Mouse (Mus musculus): ENCODE measurements around the gene P2ry6. TPM values are rescaled to one million over a fixed set of nuclear protein-coding genes. Genes with fewer than 3 reads are reported as not detected.

The P2ry6 gene
- polyA plus RNA-seq (2015; fragmentation: Nextera tagmentation; extraction: Ambion mirVana) = 4.8 and 5.2 TPM in 2 replicates

GRCm38 (mm10) chr7:100974135-100974903, at the start of gene P2ry6:
Gene P2ry6, minus strand, starts transcription at chr7:100974649.
- no peak for ATAC-seq (ENCODE audit: low FRiP score, low TSS enrichment)
- H3K4me2 ChIP-seq (replicated peaks; ENCODE audit: low read depth, low read length) = peak within 1 kb of the TSS; percentile 79
- WGBS = 4% methylated on average over 36 of the region's 36 CpGs

GRCm38 (mm10) chr7:101017492-101017891, 43.0 kb upstream of the P2ry6 start:
- Histone ChIP-seq H3K36me3 (ENCODE audit: insufficient read depth, low read length) (no peaks in the 10 kb centered on the region), H3K4me3 (ENCODE audit: low read length) (no peak overlapping the region), H3K4me2 (replicated peaks; ENCODE audit: low read depth, low read length) (no peak overlapping the region), H3K27me3 (ENCODE audit: insufficient read depth, low read length) (peaks cover 5% of the 10 kb centered on the region), H3K4me1 (ENCODE audit: insufficient read depth, low read length) (peaks cover under 1% of the 10 kb centered on the region; the same call in 1 of the 2 replicates), H3K9ac (replicated peaks; ENCODE audit: low read length) (no peak overlapping the region), H3K27ac (ENCODE audit: low read length) (no peak overlapping the region), H3K9me3 (ENCODE audit: low read length) (no peaks in the 10 kb centered on the region)
- whole genome bisulfite sequencing = 58% methylated on average over 6 of the region's 6 CpGs
- no peak for ATAC-seq (ENCODE audit: low FRiP score, low TSS enrichment)

More at GRCm38 (mm10) chr7:100974135-100974903, at the start of gene P2ry6:
- Histone ChIP-seq H3K4me3 (ENCODE audit: low read length) (peak within 1 kb of the TSS; percentile 47), H3K27ac (ENCODE audit: low read length) (no peak within 1 kb of the TSS), H3K9me3 (ENCODE audit: low read length) (no peaks in the 10 kb centered on the region), H3K36me3 (ENCODE audit: insufficient read depth, low read length) (no peaks in the 10 kb centered on the region), H3K27me3 (ENCODE audit: insufficient read depth, low read length) (peaks cover 20% of the 10 kb centered on the region), H3K4me1 (ENCODE audit: insufficient read depth, low read length) (peaks cover 24% of the 10 kb centered on the region; the same call in 1 of the 2 replicates), H3K9ac (replicated peaks; ENCODE audit: low read length) (peak within 1 kb of the TSS; percentile 53)

DNA sequence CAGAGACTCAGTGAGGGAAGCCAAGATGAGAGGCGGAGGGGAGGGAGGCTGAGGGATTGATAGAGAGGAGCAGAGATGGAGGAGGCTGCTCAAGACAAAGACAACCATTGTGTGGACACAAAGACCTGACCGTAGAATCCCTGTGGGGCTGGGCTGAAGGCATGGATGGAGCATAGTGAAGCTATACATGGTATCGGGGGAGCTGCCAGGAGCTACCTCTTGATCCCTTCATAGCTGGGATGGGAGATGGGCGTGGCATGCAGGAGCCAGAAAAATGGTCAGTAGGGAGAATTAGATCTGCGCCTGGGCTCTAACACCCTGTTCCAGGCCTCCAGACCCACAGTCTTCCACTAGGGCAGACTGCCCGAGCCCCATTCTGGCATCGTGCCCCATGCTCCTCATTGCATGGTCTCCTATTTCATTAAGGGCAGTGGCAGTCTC, 42.6 kb upstream of the P2ry6 start:
- Histone ChIP-seq H3K36me3 (ENCODE audit: insufficient read depth, low read length) (no peaks in the 10 kb centered on the region), H3K4me1 (ENCODE audit: insufficient read depth, low read length) (peaks cover 5% of the 10 kb centered on the region; the same call in 1 of the 2 replicates), H3K9me3 (ENCODE audit: low read length) (no peaks in the 10 kb centered on the region), H3K4me3 (ENCODE audit: low read length) (no peak overlapping the region), H3K4me2 (replicated peaks; ENCODE audit: low read depth, low read length) (no peak overlapping the region), H3K9ac (replicated peaks; ENCODE audit: low read length) (no peak overlapping the region), H3K27me3 (ENCODE audit: insufficient read depth, low read length) (peaks cover 8% of the 10 kb centered on the region), H3K27ac (ENCODE audit: low read length) (no peak overlapping the region)
- no peak for ATAC-seq (ENCODE audit: low FRiP score, low TSS enrichment)
- WGBS = 84% methylated on average over 7 of the region's 7 CpGs

GRCm38 (mm10) chr7:101014985-101015384, 40.5 kb upstream of the P2ry6 start:
- H3K4me3 ChIP-seq (ENCODE audit: low read length) = no peak overlapping the region
- no peak overlapping the region for H3K27ac ChIP-seq (ENCODE audit: low read length)
- H3K4me1 ChIP-seq (ENCODE audit: insufficient read depth, low read length) = peaks cover 18% of the 10 kb centered on the region; the same call in 1 of the 2 replicates
- no peak overlapping the region for H3K4me2 ChIP-seq (replicated peaks; ENCODE audit: low read depth, low read length)
- H3K9ac ChIP-seq (replicated peaks; ENCODE audit: low read length) = no peak overlapping the region
- H3K9me3 ChIP-seq (ENCODE audit: low read length) = no peaks in the 10 kb centered on the region
- peaks cover 15% of the 10 kb centered on the region for H3K27me3 ChIP-seq (ENCODE audit: insufficient read depth, low read length)
- WGBS = 79% methylated on average over 1 of the region's 1 CpGs
- no peaks in the 10 kb centered on the region for H3K36me3 ChIP-seq (ENCODE audit: insufficient read depth, low read length)
- ATAC-seq (ENCODE audit: low FRiP score, low TSS enrichment) = no peak

- Histone ChIP-seq H3K27me3 (ENCODE audit: insufficient read depth, low read length) (peaks cover 21% of the 10 kb centered on the region), H3K4me3 (ENCODE audit: low read length) (no peak overlapping the region), H3K27ac (ENCODE audit: low read length) (no peak overlapping the region), H3K4me1 (ENCODE audit: insufficient read depth, low read length) (peaks cover 18% of the 10 kb centered on the region; the same call in 1 of the 2 replicates), H3K4me2 (replicated peaks; ENCODE audit: low read depth, low read length) (no peak overlapping the region), H3K9ac (replicated peaks; ENCODE audit: low read length) (no peak overlapping the region; the same call in 1 of the 2 replicates), H3K36me3 (ENCODE audit: insufficient read depth, low read length) (no peaks in the 10 kb centered on the region), H3K9me3 (ENCODE audit: low read length) (no peaks in the 10 kb centered on the region)
- no peak for ATAC-seq (ENCODE audit: low FRiP score, low TSS enrichment)
- WGBS = 46% methylated on average over 9 of the region's 9 CpGs
These were observed 39.6 kb upstream of the P2ry6 start for GRCm38 (mm10) chr7:101014041-101014440.

DNA sequence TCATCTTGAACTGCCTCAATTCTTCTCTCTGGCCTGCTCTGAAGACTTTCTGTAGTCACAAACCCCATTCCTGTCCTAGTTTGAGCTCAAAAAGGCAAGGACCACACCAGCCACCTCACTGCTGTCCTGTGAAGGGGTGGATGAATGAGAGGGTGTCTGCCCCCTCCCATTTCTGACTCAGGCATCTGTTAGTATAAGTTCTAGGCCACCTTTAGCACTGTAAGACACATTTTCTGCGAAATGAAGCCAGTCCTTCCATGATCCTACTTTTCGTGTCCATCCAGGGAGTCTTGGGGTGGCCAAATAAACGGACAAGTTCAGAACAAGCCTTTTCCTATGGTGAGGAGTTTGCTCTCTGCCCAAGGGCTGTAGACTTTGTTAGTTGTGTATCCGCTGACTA, 38.1 kb upstream of the P2ry6 start, which contains the start of gene P2ry2:
P2ry2 (minus strand) TSS at position 326 of the 400 bp plus-strand sequence.
- H3K4me3 ChIP-seq (ENCODE audit: low read length) = peak within 1 kb of the TSS; percentile 60
- peak within 1 kb of the TSS; percentile 99 for H3K4me2 ChIP-seq (replicated peaks; ENCODE audit: low read depth, low read length)
- H3K27me3 ChIP-seq (ENCODE audit: insufficient read depth, low read length) = peaks cover 21% of the 10 kb centered on the region
- 78% methylated on average over 4 of the region's 4 CpGs for WGBS
- no peaks in the 10 kb centered on the region for H3K36me3 ChIP-seq (ENCODE audit: insufficient read depth, low read length)
- no peak for ATAC-seq (ENCODE audit: low FRiP score, low TSS enrichment)
- H3K9me3 ChIP-seq (ENCODE audit: low read length) = no peaks in the 10 kb centered on the region
- peaks cover 18% of the 10 kb centered on the region; the same call in 1 of the 2 replicates for H3K4me1 ChIP-seq (ENCODE audit: insufficient read depth, low read length)
- H3K9ac ChIP-seq (replicated peaks; ENCODE audit: low read length) = peak within 1 kb of the TSS; percentile 70
- no peak within 1 kb of the TSS for H3K27ac ChIP-seq (ENCODE audit: low read length)

GRCm38 (mm10) chr7:101011681-101012367, 37.4 kb upstream of the P2ry6 start:
- H3K27me3 ChIP-seq (ENCODE audit: insufficient read depth, low read length) = peaks cover 21% of the 10 kb centered on the region
- no peak overlapping the region for H3K27ac ChIP-seq (ENCODE audit: low read length)
- no peaks in the 10 kb centered on the region for H3K36me3 ChIP-seq (ENCODE audit: insufficient read depth, low read length)
- H3K4me3 ChIP-seq (ENCODE audit: low read length) = peak overlapping the region; percentile 60
- H3K4me2 ChIP-seq (replicated peaks; ENCODE audit: low read depth, low read length) = peak overlapping the region; percentile 99
- H3K4me1 ChIP-seq (ENCODE audit: insufficient read depth, low read length) = peaks cover 18% of the 10 kb centered on the region; the same call in 1 of the 2 replicates
- peak; percentile 97 for ATAC-seq (ENCODE audit: low FRiP score, low TSS enrichment)
- peak overlapping the region; percentile 70 for H3K9ac ChIP-seq (replicated peaks; ENCODE audit: low read length)
- no peaks in the 10 kb centered on the region for H3K9me3 ChIP-seq (ENCODE audit: low read length)
- WGBS = under 1% methylated on average over 53 of the region's 53 CpGs

GRCm38 (mm10) chr7:101010741-101011140, 36.3 kb upstream of the P2ry6 start:
- H3K4me3 ChIP-seq (ENCODE audit: low read length) = no peak overlapping the region
- WGBS = 59% methylated on average over 3 of the region's 3 CpGs
- H3K4me1 ChIP-seq (ENCODE audit: insufficient read depth, low read length) = peaks cover 18% of the 10 kb centered on the region; the same call in 1 of the 2 replicates
- no peaks in the 10 kb centered on the region for H3K9me3 ChIP-seq (ENCODE audit: low read length)
- no peak overlapping the region for H3K9ac ChIP-seq (replicated peaks; ENCODE audit: low read length)
- no peaks in the 10 kb centered on the region for H3K36me3 ChIP-seq (ENCODE audit: insufficient read depth, low read length)
- no peak overlapping the region for H3K27ac ChIP-seq (ENCODE audit: low read length)
- peaks cover 21% of the 10 kb centered on the region for H3K27me3 ChIP-seq (ENCODE audit: insufficient read depth, low read length)
- ATAC-seq (ENCODE audit: low FRiP score, low TSS enrichment) = no peak
- peak overlapping the region; percentile 99; the same call in 1 of the 2 replicates for H3K4me2 ChIP-seq (replicated peaks; ENCODE audit: low read depth, low read length)

- Histone ChIP-seq H3K27ac (ENCODE audit: low read length) (no peak overlapping the region), H3K27me3 (ENCODE audit: insufficient read depth, low read length) (peaks cover 13% of the 10 kb centered on the region), H3K36me3 (ENCODE audit: insufficient read depth, low read length) (no peaks in the 10 kb centered on the region), H3K9ac (replicated peaks; ENCODE audit: low read length) (no peak overlapping the region), H3K9me3 (ENCODE audit: low read length) (no peaks in the 10 kb centered on the region), H3K4me2 (replicated peaks; ENCODE audit: low read depth, low read length) (no peak overlapping the region), H3K4me3 (ENCODE audit: low read length) (no peak overlapping the region), H3K4me1 (ENCODE audit: insufficient read depth, low read length) (peaks cover 5% of the 10 kb centered on the region; the same call in 1 of the 2 replicates)
- ATAC-seq (ENCODE audit: low FRiP score, low TSS enrichment) = no peak
- 74% methylated on average over 2 of the region's 2 CpGs for WGBS
These were observed 31.8 kb upstream of the P2ry6 start for GRCm38 (mm10) chr7:101006201-101006600.
